Mouse (Mus musculus): ENCODE measurements around the gene Tmem120b. TPM values are rescaled to one million over a fixed set of nuclear protein-coding genes. Genes with fewer than 3 reads are reported as not detected.
A peak's percentile ranks its signal among the peaks of the same experiment; 100 is the strongest.

Tmem120b gene
- total and polyA plus RNA-seq, 3 experiments, result 5.6 to 6.8 TPM; not detected in 1

DNA sequence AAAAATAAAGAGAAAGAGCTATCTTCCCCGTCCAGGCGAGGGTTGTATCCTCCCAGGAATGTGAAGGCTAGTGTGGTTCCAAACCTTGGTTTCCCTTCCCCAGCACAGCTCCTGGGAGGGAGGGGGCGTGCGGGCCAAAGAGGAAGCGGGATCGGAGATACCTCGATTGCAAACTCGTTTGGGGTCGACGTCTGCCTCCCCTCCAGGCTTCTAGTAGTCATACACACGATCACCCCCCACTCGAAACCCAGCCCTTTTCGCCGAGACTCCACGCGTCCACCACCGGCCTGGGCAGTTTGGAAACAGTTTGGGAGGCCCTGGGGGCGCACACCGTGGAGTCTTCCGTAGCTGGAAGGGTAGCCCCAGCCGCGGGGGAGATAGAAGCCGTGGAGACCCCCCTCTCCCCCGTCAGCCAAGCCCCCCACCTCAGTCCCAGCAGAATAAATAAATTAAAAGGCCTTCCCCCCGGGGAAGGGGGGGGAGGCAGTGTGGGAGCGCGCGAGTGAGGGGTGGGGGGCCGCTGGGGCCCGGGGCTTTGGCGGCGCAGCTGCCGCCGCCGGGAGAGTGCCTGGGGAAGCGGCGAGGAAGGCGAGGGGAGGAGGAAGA, 73.4 kb downstream of the Tmem120b start (continued):
- TF ChIP-seq BHLHE40 (IDR thresholded peaks at IDR 0.05; ENCODE audit: borderline replicate concordance, low read depth, low read length) (no peak), POLR2A (IDR thresholded peaks at IDR 0.05; ENCODE audit: control insufficient read depth in 1 of 2, insufficient read depth in 1 of 2, low read depth in 1 of 2, low read length in 2 of 2, poor library complexity in 1 of 2) (no peak; a peak in 2 of 4 replicates), CHD2 (IDR thresholded peaks at IDR 0.05; ENCODE audit: low read length) (no peak), RCOR1 (IDR thresholded peaks at IDR 0.05; ENCODE audit: low read depth, low read length) (no peak)

DNA sequence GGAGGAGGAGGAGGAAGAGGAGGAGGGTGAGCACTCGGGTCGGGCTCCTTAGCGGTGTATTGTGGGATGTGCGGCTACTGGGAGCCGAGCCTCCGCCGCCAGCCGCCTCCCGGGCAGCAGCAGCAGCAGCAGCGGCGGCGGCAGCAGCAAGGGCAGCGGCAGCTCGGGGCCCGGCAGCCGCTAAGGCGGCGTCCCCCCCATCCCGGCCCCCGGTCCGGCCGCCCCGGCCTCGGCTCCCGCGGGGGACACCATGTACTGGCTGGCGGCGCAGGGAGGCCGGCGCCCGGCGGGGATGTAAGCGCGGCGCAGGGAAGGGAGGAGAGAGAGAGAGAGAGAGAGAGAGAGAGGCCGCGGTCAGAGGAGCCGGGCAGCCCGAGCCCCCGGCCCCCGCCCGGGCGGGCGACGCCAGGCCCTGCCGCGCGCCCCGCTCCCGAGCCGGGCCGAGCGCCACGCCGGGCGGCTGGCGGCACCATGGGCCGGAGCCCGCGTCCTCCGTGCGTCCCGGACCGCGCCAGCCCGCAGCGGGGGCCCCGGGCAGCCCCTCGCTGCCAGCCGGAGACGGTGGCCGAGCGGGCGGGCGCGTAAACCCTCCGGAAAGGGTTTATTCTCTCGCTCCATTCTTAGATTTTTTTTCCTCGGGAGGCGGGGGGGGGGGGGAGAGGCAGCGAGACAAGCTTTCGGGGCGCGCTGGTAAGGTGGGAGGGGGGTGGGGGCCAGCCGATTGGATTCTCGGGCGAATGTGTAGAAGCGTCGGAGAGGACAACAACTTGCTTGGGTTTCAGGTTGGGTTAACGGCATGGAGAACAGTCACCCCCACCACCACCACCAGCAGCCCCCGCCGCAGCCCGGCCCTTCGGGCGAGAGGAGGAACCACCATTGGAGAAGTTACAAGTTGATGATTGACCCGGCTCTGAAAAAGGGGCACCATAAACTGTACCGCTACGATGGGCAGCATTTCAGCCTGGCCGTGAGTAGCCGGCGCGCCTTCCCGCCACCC, 74.2 kb downstream of the Tmem120b start, which contains the start of gene Setd1b:
Gene Setd1b (plus strand): TSS at position 33 of the 997 bp plus-strand sequence.
- Histone ChIP-seq H3K9ac (ENCODE audit: control insufficient read depth, low read depth, low read length, poor library complexity, severe bottlenecking) (peak within 1 kb of the TSS; percentile 98), H3K4me3 (ENCODE audit: control insufficient read depth in 1 of 2, insufficient read depth in 1 of 2, low read depth in 2 of 2, low read length in 2 of 2) (peak within 1 kb of the TSS; percentile 84 to 93), H3K79me2 (ENCODE audit: control insufficient read depth, insufficient read depth, low read length, poor library complexity) (peaks cover 78% of the 10 kb centered on the region), H3K9me3 (replicated peaks; ENCODE audit: insufficient read depth, low read length) (no peaks in the 10 kb centered on the region), H3K4me1 (ENCODE audit: control insufficient read depth in 1 of 2, insufficient read depth in 2 of 2, low read length in 2 of 2) (peaks cover 3% of the 10 kb centered on the region in 2 experiments; a peak in 2 of 4 replicates), H3K36me3 (ENCODE audit: control insufficient read depth in 1 of 2, insufficient read depth in 2 of 2, low read length in 2 of 2) (peaks cover under 1 to 6% of the 10 kb centered on the region in 2 experiments; a peak in 3 of 4 replicates), H3K27me3 (ENCODE audit: control insufficient read depth in 1 of 2, insufficient read depth in 2 of 2, low read length in 2 of 2) (no peaks in the 10 kb centered on the region), H3K27ac (ENCODE audit: control insufficient read depth, low read depth, low read length) (peak within 1 kb of the TSS; percentile 99)
- TF ChIP-seq MAZ (IDR thresholded peaks at IDR 0.05; ENCODE audit: low read depth, low read length) (0 out of 2 replicates have a peak, but pooled peaks have one; percentile 26), ZNF384 (IDR thresholded peaks at IDR 0.05; ENCODE audit: low read depth, low read length) (0 out of 2 replicates have a peak, but pooled peaks have one; percentile 25), TCF12 (IDR thresholded peaks at IDR 0.05; ENCODE audit: low read depth, low read length) (0 out of 2 replicates have a peak, but pooled peaks have one; percentile 19), UBTF (IDR thresholded peaks at IDR 0.05; ENCODE audit: borderline replicate concordance, insufficient read depth, low read depth, low read length) (peak; percentile 39; the same call in 1 of the 2 replicates), ZMIZ1 (IDR thresholded peaks at IDR 0.05; ENCODE audit: low read depth, low read length) (no peak), CHD1 (IDR thresholded peaks at IDR 0.05; ENCODE audit: low read depth, low read length) (no peak; the same call in 1 of the 2 replicates), MYC (IDR thresholded peaks at IDR 0.05; ENCODE audit: low read depth, low read length) (no peak), MEF2A (IDR thresholded peaks at IDR 0.05; ENCODE audit: extremely low read depth, insufficient replicate concordance, low read depth, low read length, poor library complexity, severe bottlenecking) (no peak), MXI1 (IDR thresholded peaks at IDR 0.05; ENCODE audit: low read depth, low read length) (0 out of 2 replicates have a peak, but pooled peaks have one; percentile 3), NRF1 (IDR thresholded peaks at IDR 0.05; ENCODE audit: insufficient read depth, low read depth, low read length, poor library complexity, severe bottlenecking) (no peak), ELF1 (IDR thresholded peaks at IDR 0.05; ENCODE audit: low read depth, low read length) (no peak), NELFE (IDR thresholded peaks at IDR 0.05; ENCODE audit: low read depth, low read length) (peak; percentile 25; the same call in 1 of the 2 replicates), MYB (IDR thresholded peaks at IDR 0.05; ENCODE audit: low read depth, low read length) (no peak), POLR2A (IDR thresholded peaks at IDR 0.05; ENCODE audit: control insufficient read depth in 1 of 2, insufficient read depth in 1 of 2, low read depth in 1 of 2, low read length in 2 of 2, poor library complexity in 1 of 2) (0 out of 4 replicates have a peak, but pooled peaks of 1 of the 2 experiments have one; percentile 32)
- DNase-seq (ENCODE audit: low read depth, low spot score), result peak; percentile 75
